Mouse (Mus musculus) heart, adult 18-20 months (tissue): ENCODE data around the gene Sh3pxd2a. TPM values are rescaled to one million over a fixed set of nuclear protein-coding genes. Genes with fewer than 3 reads are reported as not detected.

Experiments used
- DNase-seq, 2 experiments: peaks; one replicate each; pipeline ENCODE4 v3.0.0; 2021 to 2022; ENCODE audit warnings: mixed read lengths in 1 of 2
- total RNA-seq, 2 experiments: library from RNA; stranded (reverse); gene quantifications; 2 replicates each; pipeline ENCODE4 v1.2.3; 2021

The Sh3pxd2a gene
- total RNA-seq, 2 experiments from 2014 or later, result 45.5 to 48.7 TPM

DNA sequence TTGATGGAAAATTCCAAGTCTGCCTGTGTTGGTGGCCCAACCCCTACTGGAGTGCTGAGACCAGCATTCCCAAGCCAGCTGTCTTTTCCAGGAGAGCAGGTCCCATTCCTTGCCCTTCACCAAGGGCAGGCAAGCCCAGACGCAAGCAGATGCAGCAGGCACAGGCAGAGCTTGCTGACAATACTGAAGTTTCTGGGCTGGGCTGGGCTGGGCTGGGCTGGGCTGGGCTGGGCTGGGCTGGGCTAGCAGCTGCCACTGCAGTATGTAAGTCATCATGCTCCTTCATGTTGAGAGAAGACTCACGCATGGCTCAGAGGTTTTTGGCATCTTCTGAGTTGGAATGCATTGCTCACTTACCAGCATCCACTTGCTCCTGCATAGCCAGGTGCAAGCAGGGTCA lies 27.7 kb upstream of the Sh3pxd2a start:
- no peak for DNase-seq

DNA sequence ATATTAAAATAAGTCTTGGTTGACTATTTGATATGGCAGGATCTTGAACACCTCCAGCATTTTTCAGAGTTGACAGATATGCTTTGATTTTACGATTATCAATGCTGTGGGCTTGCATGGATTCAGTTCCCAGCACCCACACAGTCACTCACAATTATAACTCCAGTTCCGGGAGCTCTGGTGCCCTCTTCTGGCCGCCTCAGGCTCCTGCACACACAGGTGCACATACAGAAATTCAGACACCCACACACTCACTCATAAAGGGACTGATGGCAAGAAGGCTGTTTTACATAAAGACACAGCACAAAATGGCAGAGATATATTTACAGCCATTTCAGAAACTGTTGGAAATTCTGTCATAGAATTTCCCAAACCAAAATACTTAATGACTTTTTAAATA lies 25.0 kb upstream of the Sh3pxd2a start:
- no peak for DNase-seq

DNA sequence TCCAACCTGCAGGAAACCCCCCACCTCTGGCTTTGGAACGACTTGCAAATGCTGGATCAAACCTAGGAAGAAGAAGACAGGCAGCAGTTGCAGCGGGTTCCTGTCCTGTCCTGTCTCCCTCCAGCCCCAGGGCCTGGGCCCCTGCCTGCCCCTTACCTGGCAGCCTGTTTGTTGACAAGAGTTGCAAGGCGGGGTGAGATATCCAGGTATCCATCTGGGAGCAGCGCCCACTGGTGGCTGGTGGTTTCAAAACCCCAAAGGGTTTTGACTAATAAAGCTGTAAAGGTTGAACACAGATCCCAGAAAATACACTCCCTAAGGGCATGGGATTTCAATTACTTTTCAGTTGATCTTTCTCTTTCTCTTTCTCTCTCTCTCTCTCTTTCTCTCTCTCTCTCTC lies 24.0 kb upstream of the Sh3pxd2a start:
- peak; percentile 14 to 54 for DNase-seq

DNA sequence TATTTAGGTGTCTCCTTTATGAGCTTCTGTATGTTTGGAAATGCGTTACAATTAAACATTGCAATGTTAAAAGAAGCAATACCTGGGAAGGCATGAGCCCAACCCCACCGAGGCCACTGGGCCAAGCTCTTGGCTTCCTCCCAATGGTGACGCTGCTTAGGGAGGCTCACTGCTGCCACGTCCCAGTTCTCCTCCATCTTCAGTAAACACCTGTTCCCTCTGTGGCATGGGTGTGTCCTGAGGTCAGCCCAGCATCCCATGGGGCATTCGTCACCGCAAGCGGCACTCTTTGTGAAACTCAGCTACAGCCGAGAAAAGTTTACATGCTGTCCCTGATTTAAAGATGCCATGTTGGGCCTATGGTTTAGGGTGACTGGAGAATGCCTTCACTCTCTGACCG lies 23.4 kb upstream of the Sh3pxd2a start:
- no peak for DNase-seq

DNA sequence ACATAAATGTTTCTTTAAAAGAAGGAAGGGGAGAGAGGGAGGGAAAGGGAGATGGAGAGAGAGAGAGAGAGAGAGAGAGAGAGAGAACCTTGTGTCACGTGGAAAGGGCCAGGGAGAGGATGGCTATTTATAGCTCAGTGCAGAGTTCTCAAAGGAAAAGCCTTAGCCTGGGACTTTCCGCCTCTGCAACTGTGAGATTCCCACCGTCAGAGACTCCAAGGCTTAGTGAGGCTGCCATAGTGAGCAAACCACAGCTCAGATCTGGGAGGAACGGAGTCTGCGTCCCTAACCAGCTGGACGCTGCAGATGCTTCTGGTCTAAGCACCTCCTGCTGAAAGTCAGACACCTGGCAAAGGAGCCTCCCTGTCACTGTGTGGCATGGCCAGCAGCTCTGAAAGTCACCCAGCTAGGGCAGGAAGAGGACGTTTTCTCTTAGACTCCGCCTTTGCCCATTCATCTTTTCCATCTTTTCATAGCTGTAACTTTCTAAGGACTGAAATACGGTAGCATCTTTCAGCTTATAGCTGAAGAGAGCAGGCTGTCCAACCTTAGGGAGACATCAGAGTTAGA lies 21.9 kb upstream of the Sh3pxd2a start:
- DNase-seq, result peak; percentile 53 to 61

DNA sequence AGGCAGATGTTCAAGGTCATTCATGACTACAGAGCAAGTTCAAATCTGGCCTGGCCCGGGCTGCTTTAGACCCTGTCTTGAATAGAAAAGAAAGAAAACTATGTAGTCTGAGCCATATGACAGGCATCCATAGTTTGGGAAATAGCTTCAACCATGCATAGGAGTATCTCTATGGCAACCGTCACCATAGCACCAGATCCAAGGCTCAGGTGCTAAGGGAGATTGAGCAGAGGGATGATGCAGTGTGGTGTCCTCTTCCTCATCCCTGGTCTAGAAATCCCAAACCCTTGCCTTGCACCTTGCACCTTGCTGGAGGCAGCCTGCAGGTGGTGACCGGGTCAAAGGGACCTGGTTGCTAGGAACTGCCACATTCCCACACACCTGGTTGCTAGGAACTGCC lies 19.9 kb upstream of the Sh3pxd2a start:
- DNase-seq, result no peak

DNA sequence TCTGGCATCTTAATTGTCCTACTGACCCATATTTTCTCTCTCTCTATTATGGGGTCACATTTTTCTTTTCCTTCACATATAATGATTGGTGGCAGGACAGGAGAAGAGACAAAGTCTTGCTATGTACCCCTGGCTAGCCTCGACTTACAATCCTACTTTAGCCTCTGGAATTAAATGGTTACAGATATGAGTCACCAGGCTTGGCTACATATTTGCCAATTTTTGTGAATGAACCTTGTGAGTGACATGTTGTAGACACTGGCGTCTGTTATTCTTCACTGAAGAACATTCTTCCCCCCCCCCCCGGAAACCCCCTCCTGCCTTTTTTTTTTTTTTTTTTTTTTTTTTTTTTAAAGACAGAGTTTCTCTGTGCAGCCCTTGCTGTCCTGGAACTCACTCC lies 19.1 kb upstream of the Sh3pxd2a start:
- no peak for DNase-seq

DNA sequence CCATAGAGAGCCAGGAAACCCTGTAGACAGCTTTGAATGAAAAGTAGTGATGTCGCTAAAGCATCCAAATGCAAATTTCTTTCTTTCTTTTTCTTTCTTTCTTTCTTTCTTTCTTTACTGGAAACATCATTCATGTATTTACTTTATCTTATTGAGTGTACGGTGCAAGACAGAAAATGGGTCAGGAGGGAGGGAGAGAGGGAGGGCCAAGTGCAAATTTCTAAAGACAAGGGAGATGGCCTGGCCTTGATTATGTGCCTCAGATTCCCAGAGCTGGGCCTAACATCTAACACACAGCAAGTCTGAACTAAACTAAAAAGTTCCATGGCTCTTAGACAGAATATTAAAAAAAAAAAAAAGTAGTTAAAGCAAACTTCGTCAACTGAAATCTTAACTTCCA lies 9.3 kb upstream of the Sh3pxd2a start:
- no peak for DNase-seq

DNA sequence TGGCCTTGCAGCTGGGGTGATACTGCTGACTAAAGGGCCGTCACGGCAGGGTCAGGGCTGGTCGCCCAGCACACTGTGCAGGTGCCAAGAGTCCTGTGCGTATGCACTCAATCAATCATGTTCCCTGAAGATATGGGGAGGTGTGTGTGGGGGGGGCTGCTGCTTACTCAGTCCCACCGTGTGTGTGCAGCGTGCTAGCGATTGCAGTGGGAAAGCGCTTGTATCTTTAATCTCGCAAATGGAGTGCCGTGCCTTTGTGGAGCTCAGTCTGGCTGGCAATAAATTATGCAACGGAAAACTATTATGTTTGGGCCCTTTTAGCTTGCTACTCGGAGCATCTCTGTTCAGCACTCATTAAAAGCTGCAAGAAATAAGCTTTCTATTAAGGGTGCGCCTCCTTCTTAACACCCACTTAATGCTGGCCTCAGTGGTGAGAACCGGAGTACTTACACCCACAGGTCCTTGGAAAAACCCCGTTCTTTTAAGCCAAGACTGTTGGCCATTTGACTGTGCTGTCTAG lies 8.7 kb upstream of the Sh3pxd2a start:
- DNase-seq, result peak; percentile 57 to 69

DNA sequence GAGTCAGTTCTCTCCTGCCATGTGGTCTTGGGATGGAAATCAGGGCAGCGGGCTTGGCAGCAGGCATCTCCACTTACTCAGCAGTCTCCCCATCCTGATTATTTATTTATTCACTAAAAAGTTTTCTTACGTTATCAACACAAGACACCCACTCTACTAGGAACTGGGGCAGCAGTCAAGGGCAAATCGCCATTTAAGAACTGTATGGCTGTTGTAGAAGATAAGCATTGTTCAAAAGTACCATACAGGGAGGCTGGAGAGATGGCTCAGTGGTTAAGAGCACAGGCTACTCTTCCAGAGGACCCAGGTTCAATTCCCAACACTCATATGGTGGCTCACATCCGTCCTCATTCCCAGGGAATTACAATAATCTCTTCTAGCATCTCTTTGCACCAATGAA lies 7.6 kb upstream of the Sh3pxd2a start:
- no peak for DNase-seq

DNA sequence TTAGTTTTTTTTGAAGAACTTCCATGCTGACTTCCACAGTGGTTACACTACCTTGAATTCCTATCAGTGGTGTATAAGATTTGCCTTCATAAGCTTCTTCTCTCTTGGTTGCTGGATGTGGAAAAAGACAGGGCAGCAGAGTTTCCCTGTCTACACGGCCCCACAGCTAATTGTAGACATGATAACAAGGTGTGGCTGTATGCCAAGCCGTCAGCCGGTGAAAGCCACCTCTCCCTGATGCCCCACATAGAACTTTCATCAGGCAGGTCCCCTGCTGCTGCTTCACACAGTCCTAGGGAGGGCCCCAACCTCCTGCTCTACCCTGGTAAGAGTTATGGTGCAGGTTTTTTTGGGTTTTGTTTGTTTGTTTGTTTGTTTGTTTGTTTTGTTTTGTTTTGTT lies 4.5 kb upstream of the Sh3pxd2a start:
- peak; percentile 51 to 58 for DNase-seq

DNA sequence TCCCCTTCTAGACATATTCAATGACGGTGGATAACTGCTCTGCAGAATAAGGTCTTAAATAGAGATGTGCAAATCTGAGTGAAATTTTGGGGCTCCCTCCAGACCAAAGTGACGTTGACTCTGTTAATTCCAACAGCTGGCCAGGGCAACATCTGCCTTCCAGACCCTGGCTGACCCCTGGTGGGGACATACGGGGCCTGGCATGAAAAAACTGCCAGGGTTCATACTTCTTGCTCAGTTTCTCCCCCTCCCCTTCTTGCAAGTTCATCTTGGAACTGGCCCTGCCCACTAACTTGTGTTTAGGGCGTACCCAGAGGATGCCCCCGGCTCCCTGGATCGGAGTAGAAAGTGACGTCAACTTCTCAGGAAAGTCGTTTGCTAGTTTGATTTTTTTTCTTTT lies 2.6 kb upstream of the Sh3pxd2a start:
- DNase-seq, result no peak

DNA sequence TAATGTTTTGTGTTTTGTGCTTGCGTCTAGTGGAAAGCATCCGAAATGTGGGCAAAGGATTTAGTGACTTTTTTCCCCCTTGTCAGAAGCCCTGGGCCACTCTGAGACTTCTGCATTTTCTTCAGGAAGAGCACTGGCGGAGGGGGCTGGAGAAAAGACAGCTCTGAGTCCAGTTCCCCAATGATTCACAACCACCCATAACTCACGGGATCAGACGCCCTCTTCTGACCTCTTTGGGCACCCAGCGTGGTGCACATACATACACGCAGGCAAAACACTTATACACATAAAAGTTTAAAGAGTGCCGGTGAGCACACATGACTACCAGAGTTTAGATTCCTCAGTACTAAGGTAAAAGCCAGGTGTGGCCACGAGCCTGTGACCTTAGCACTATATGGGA lies 1.3 kb upstream of the Sh3pxd2a start:
- peak in 1 of 2 experiments; percentile 48 for DNase-seq

DNA sequence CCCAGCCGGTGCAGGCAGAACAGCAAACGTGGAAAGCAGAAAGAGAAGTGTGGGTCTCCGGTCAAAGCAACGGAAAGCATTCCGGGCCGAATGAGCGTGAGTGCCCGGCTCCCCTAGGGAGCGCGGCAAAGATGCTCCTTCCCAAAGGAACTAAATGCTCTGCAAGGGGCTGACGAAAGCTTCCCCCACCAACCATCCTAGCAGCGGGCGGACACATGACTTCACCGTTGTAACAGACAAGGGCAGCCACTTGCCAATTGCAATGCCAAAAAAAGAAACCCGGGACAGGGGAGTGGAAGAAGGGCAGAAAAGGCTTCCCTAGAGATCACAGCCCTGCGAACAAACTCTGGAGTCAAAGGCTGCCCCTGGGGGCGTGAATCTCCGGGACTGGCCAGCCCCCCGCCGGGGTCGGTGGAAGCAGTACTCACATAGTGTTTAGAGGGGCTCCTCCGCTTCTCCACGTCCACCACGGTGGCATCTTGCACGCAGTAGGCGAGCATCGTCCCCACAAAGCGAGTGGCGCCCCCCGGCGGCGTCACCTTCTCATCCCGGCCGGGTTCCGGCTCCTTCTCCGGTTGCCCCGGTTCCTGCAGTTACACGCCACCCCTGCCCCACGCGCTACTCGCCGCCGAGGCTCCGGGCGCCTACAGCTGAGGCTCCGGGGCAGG lies 431 bp downstream of the Sh3pxd2a start:
- peak; percentile 90 to 94 for DNase-seq

DNA sequence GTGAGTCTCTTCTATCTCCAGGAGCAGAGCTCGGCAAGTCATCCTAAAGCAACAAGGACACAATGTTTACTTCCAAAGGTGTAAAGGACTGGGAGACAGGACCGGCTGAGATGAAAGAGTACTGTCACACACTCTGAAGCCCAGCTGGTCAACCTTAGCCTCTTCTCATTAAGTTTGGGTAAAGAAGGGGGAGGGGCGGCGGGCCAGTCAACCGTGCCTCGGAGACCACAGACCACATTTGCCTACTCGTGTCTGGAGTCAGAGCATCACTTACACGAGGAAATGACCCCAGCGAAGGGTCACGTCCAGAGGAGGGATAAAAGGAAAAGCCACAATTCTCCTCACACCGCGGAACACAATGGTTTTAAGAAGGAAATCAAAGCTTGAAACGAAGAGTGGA lies 995 bp downstream of the Sh3pxd2a start:
- no peak for DNase-seq

DNA sequence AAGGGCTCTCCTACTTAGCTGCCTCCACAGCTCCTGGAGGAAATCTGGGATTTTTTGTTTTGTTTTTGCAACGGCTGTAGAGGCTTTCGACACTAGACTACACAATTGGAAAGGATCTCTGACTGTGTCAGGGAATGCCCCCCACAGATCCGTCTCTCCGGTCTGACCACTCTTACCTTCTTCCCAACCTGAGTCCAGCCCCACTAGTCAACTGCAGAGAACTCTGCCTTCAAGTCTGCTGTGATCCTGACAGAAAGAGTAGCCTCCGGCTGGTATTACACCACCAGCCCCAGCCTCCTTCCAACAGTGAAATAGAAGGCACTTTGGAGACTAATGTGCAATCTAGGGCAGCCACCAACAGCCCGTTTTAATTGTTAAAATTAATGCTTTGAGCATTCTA lies 1.5 kb downstream of the Sh3pxd2a start:
- DNase-seq, result peak in 1 of 2 experiments; percentile 30

DNA sequence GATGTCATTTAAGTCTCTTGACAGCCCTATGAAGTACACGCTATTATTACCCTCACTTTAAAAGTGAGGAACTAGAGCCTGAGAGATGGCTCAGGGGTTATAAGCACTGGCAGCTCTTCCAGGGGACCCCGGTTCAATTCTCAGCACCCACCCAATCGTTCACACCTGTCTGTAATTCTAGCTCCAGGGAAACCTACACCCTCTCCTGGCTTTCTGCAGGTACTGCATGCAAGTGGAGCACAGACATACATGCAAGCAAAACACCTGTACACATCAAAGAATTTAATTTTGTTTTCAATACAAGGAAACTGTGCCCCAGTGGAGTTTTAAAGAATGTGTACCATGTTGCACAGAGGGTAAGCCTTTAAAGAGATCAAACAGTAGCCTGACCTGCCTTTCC lies 2.4 kb downstream of the Sh3pxd2a start:
- no peak for DNase-seq

DNA sequence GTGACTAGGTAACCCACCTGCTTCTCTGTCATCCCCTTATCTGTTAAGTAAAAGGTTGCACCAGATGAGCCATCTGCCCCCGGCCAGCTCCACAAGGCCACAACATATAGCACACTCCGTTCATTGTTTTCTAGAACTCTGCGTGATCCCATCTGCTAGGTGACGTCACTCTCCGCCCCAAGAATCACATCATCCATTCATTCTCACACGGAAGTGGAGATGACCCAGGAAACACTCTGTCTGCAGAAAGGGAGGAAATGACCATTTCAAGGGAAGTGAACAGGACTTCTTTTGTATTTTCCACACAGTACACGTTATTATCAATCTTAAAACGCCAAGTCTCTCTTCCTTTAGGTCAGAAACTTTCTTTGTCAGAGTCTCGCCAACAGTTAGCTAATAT lies 2.8 kb downstream of the Sh3pxd2a start:
- DNase-seq, result no peak

DNA sequence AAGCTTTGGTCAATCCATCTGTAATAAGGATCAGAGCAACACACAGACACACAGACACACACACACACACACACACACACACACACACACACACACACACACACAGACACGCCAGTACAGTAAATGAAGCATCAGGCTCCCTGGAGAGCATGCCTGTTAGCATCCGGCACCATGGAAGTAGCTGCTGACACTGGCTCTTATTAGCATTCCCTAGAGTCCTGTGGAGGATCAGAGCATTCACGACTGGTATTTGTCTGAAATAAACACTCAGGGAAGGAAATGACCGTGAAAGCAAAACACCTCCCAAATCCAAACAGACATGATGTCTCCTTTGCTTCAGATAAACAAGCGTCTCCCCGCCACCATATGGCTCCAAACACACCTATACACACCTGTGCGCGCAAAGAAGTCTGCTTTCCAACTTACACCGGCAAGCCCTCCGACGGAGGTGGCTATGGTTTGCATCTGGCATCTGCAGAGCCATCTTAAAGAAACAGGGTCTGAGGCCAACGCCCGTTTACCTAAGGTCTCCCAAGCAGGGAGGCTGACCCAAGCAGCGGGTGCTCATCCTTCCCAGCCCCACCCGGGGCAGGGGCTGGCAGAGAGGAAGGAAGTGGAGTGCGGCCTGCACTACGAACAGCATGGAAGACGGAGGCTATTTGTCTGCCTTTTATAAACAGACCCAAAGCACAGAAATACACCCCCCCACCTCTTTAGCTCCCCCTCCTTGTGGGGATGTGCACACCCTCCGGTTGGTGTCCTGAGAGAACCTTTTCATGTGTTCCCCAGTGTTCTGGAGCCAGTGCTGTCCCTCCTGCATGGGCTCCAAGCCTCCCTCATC lies 3.9 kb downstream of the Sh3pxd2a start:
- no peak for DNase-seq

DNA sequence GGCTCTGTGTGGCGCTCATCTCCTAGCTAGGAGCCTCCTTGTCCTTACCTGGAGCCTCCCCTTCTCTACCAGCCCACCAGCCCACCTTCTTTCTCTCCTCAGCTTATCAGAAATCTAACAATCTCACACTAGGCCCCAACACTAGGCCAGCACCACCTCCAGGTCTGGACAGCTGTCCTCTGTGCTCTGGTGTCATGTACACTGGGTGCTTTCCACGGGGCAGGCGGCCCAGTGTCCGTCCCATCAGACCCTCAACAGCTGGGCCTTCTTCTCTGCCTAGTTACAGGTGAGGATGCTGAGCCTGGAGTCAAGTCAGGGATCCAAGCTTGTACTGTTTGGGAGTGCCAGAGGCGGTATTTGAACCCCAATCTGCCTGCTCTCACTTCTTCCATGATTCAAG lies 5.0 kb downstream of the Sh3pxd2a start:
- peak in 1 of 2 experiments; percentile 15 for DNase-seq

DNA sequence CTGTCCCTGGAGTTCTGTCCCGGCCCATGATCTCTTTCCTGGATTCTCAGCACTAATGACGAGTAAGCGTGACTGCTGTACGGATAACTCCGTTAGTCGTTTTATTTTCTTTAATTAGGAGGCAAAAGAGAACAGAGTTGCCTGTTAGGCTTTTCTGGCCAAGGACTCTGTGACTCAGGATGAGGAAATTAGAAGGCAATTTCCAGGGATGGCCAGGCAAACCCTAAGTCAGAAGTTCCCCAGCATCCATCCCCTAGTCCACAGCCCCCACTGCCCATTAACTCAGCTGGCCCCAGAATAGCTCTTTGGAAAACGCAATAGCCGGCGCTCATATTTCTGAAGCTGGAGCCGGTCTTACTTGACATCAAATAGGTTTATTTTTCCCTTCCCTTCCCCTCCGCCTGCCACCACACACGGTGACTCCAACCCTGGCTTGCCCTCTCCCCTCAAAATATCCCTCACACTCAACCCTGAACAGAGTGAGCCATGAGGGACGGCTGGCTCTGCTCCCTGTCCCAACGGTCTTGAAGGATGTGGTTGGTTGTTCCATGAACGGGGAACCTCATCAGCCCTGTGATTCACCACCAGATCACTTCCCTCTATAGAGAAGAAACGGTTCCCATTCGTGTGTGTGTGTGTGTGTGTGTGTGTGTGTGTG lies 5.6 kb downstream of the Sh3pxd2a start:
- DNase-seq, result peak; percentile 55 to 58

DNA sequence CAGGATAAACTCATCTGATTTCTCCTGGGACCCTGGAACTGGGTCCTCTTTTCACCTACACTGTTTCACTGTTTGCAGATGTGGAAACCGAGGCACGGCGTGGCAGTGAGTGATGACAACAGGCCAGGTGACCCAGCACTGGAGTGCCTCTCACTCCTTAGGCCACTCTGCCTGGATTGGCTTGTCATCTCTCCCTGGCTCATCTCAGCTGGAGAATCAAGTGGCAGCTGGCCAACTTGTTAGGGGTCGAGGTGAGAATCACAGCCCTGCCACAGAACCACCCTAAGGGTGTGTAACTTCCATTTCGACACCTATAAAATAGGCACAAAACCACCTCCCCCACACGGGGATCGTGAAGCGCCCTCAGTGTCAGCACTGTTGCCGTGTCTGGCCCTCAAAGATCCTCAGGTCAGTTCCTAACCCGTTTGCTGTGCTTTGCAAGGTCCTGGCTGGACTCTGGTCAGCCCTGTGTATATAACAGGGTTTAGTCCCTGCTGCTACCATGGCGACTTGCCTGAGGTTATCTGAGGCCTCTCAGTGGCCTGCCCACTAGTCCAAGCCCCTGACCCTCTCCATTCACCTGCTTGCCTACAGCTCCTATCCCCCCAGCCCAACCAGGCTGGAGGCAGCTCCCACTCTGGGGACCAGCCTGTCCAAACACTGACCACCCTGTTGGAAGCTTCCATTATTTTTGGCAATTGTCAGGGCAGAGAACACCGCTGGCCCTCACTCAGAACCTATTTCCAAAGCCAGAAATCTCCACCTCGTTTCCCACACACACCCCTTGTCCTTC lies 6.3 kb downstream of the Sh3pxd2a start:
- DNase-seq, result peak; percentile 79 to 90
